Mouse (Mus musculus): Measurements from ENCODE around the gene Gse1.

Gse1 gene

DNA sequence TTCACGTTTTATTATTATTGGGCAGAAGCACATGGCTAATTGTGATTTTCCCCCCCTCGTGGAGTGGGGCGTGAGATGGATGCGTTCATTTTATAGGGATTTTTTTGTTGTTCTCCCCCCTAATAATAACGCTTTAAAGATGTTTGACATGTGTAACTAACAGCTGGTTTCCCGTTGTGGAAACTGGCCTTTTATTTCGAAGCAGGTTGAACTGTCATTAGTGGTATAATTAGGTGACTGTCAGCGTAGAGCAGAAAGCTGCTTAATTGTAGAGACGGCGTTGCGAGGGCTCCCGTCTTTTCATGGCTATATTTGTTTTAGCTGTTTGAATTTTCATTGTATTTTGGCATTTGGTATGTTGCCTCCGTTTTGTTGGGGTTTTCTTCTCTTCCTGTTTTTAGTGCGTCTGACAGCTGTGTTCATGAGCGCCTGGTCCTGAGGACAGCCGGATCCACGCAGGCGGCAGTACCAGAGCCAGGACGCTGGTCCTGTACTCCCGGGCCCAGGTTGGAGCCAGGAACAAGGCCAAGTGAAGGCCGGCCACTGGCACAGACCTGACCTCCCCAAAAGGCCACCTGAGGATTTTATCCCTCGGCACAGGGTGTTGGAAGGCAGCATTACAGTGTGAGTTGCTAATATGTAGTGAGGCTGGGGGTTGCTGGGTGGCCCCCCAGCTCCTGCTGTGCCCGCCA is 277.5 kb downstream of the Gse1 start:
- no peak for DNase-seq

DNA sequence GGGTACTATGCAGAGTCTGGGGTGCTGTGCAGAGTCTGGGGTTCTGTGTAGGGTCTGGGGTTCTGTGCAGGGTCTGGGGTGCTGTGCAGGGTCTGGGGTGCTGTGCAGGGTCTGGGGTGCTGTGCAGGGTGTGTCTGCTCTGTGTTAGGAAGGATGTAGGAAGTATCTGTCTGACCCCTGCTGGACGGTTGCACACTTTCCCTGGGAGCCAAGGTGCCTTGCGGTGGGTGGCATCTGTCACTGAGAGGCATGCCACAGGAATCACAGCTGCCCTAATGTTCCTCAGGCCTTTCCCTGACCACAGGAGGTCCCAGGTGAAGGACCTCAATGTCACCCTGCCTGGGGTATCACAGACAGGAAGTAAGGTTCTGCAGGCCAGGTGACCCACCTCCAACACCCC is 278.3 kb downstream of the Gse1 start:
- DNase-seq: no peak

DNA sequence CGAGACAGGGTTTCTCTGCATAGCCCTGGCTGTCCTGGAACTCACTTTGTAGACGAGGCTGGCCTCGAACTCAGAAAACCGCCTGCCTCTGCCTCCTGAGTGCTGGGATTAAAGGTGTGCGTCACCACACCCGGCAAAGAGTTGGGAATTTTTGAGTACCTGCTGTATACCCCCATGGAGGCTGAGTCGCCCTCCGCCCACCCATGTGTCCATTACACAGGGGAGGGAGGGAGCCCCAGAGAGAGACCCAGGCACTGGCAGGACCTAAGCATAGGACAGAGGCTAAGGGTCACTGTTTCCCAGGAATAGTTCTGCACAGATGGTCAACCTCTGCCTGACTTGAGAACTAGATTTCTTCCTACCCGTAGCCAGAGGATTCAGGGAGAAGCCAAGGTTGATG is 279.0 kb downstream of the Gse1 start:
- no peak for DNase-seq

DNA sequence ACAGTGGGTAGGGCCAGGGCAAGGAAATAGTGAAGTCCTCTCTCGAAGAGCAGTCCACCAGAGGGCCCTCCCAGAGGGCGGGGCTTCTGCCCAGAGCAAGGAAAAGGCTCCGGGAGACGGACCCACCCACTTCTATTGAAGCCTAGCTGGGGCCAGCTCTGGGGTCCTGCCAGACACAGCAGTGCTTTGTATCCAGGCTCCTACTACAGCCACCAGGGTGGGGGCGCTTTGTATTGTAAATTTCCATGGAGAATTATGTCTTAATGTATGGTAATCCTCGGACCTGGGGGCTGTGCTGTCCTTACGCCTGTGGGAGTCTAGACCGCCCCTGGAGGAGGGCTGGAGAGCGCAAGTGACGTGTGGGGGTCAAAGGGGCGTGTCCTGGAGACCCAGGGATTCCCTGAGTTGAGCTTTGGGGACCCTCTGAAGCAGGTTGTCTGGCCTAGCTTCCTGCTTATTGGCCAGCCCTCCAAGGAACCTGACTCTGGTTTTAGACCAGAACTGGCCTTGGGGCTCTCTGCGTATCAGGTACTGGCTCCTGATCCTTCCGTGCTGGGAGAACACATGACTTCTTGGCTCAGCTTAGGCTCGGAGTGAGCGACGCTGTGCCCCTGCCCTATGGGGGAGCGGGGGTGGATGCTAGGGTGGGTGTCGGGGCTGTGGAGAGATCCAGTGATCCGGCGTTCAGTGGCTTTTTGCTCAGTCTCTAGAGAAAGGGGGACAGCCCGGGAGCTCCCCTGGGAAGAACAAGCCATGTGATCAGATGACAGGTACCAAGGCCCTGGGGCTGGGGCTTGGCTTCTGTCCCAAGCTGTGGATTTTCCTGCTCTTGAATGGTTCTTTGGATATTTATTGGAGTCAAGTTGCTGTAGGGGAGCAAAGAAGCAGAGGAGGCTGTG is 281.1 kb downstream of the Gse1 start:
- no peak for DNase-seq

DNA sequence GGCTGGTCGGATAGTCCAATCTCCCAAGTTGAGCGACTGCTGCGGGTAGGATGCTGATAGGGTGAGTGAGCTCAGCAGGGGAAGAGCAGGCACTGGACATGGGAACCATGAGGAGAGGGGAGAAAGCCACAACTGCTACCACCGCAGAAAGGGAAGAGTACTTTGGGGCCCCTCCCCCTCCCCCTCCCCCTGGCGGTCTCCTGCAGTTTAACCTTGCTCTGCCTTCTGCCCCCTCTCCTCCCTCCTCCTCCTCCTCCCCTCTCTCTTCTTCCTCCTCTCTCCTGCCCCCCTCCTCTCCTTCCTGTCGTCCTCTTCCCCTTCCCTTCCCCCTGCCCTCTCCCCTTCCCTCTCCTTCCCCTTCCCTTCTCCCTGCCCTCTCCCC is 281.8 kb downstream of the Gse1 start:
- DNase-seq: no peak

DNA sequence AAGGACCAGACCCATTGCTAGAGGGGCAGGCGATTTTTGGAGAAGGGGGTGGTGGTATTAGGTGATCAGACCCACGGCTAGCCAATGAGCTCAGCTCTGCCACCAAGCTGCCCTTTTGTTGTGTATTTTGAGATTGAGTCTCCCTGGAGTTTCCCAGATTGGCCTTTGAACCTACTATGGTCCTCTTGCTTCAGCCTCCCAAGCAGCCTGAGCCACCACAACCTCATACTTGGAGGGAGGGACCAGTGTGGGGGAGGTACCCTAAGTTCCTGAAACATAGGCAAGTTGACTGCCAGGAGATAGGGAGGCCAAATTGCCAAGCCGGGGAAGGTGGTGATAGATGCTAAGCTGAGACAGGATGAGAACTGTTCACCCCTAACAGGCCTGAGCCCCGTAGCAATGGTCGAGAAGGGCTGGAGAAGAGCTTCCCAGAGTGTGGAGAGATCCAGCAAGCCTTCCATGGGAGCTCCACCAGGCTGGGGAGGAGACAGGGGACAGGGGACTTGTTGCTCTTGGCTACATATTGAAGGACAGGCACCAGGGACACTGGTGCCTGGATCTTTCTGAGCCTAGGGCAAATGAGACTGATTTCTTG is 282.7 kb downstream of the Gse1 start:
- no peak for DNase-seq

DNA sequence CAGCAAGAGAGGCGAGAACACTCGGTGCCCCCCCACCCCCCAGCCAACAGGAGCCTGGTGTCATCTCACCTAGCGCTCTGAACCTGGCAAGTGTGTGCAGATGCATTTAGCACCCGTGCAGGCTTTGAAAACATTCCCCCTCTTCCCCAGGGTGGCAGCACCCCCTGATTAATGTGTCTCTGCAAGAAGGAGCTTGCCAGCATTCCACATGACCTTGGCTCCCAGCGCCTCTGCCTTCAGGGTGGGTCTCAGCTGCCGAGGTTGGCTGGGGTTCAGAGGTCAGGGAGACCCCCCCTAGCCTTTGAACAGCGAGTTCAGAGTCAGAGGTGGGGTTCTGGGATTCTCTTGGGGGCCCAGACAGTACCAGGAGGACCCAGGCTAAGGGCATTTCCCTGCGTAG is 283.5 kb downstream of the Gse1 start:
- no peak for DNase-seq

DNA sequence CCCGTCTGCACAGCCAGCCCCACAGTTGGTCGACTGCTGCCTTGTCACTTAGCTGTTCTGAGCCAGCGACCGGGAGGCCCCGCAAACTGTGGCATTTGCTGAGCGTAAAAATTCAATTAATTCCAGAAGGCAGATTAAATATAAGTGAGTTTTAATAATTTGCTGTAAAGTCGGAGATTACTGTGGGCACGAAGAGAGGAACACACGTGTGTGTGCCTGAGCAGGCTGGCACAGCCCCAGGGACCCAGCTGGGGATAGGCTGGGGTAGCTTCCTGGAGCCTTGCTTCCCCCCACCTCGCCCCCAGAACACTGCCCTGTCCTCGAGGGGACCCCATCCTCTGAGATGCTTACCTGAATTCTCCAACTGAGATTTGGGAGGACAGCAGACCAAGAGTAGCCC is 284.1 kb downstream of the Gse1 start:
- DNase-seq: no peak

DNA sequence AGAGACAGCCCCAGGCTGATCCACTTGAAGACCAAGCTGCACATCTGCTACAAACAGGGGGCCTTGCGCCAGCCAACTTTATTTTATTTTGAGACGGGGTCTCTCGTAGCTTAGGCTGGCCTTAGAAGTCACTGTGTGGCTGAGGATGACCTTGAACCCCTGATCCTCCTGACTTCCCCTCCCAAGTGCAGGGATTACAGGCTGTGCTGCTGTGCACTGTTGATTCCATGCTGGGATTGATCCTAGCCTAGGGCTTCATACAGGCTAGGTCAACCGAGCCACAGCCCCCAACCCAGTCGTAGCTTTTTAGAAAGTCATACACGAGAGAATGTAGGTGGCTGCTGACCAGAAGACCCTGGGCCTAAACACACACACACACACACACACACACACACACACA is 284.9 kb downstream of the Gse1 start:
- no peak for DNase-seq

DNA sequence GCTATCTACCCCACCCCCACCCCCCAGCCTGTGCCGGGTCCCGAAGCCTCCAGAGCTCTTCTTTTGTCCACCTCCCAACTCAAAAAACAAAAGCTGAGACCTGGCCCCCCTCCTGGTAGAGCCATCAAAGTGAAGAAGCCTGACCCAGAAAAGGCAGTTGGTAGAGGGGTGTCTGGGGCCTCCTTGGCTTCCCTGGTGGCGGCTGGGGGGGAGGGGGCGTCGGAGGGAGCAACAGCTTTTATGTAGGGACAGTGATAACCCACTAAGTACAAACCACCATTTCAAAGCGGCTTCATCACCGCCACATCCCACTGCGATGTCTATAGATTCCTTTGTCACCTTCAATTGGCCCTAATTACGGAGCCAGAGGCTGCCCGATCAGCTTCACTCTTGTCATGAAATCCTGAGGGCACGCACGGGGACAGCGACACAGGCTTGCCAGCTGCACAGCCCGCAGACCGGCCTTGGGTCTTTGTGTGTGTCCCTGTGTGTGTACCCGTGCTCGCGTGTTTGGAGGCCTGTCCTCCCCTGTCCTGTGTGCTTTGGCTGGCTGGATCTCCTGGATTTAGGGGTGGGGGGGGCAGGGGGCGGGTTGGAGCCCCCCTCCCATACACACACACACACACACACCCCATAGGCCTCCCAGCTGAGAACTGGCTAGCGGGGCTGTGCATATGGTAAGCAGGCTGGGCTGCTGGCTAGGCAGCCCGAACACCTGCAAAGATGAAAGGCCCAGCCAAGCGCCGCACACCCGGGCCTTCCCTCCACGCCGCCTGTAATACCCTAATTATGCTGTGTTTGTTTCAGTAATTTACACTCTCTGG is 285.6 kb downstream of the Gse1 start:
- DNase-seq: no peak

DNA sequence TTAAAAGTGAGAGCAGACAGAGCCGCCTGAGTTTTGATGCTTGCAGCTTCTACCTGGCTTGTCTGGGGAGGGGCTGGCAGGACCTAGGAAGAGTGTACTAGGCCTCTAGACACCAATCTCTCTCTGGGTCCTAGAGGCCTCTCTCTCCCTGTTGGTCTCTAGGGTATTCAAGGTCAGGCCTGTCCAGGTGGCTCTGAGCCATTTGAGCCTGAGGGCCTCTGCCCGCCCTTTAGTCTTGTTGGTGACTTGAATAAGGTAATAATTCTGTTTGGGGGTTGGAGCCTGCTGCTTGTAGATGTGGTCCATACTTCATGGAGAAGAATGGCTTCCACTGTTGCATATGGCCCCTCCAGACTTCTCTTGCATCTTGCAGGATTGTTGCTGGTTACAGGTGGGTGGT is 287.0 kb downstream of the Gse1 start:
- no peak for DNase-seq

DNA sequence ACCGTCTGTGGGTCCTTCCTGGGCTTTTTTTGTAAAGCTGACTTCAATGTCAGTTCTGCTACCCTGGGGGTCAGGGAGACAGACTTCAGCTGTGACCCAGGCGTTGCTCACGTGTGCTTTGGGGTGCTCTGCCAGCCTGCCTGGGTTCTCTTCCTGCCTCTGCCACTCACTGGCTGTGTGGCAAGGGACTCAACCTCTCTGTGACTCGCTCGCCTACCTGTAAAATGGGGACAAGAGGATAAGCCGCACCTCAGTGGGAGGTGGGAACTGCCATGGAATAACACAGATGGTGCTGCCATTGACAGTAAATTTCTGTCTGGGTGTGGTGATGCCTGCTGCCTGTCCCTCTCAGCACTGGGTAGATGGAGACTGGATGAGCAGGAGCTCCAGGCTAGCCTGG is 287.4 kb downstream of the Gse1 start:
- no peak for DNase-seq

DNA sequence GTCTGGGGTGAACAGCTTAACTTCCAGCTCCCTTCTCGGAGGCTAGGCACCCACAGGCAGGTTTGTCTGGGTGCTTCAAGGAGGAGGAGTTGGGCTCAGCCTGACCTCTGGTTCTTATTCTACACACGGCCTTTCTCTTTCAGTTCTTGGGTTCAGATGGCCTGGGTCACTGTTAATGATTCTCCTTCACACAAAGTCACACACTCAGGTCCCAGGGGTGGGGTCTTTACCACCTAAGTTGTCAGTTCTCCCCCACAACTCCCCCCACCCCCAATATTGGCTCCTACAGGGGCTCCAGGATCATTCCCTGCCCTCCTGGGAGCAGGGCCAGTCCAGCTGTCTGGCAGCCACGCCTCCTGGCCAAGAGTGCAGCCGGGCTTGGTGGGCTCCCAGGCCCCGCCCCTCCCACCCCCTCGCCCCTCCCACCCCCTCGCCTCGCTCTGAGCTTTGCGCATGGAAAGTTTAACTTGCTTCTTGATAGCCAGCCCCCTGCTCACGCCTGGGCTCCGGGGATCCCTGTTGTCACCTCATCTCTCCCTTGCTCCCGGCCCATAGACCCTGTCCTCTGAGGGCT is 288.0 kb downstream of the Gse1 start:
- no peak for DNase-seq

DNA sequence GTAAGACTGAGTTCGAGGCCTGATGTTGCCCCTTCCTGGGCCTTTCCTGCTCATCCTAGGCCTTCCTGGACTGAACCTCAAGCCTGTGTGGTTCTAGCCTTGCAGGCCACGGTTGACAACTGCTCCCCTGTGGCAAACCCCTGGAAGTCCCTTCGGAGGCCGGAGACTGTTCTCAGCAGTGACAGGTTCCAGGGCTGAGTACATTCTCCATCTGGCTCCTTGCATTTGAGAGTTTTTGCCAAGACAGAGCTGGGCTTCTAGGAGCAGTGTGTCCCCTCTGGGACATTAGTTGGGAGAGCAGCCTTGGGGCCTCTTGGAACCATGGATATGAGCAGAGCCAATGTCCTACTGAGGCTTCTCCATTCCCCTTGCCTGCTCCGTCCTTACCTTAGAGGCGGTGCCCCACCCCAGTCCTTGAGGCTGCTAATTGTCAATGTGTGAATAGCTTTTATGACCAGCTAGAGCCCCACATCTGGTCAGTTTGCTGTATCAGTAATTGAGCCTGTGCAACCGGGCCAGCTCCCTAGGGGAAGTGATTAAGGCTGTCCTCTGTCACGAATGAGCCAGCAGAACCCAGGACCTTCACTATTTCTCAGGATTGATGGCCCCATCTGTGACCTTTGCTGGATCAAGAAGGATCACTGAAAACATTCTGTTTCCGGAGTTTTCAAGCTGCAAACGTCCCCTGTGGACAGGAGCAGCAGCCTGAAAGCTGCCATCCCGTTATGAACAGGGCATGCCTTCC is 289.6 kb downstream of the Gse1 start:
- DNase-seq: no peak

DNA sequence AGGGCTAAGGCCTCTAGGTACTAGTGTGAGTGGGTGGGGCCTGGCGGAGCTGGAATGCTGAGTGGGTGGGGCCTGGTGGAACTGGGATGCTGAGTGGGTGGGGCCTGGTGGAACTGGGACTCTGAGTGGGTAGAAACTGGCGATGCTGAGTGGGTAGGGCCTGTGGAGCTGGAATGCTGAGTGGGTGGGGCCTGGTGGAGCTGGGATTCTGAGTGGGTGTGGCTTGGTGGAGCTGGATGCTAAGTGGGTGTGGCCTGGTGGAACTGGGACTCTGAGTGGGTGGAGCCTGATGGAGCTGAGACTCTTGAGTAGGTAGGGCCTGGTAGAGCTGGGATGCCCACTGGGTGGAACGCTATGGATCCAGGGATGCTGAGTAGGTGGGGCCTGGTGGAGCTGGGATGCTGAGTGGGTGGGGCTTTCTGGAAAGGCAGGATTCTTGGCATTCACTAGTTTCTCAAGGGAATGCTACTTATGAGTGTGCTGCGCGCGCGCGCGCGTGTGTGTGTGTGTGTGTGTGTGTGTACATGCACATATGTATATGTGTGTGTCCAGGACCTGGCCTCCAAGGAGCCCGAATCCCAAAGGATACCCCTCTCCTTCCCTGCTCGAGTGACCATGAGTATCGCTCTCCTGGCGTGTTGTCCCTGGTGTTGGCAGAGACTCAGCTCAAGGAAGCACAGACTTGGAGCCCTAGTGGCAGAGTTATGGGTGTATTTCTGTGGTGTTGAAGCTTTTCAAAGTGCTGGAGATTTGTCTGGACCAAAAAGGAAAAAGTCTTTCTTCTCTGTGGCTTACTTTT is 290.7 kb downstream of the Gse1 start:
- DNase-seq: no peak

DNA sequence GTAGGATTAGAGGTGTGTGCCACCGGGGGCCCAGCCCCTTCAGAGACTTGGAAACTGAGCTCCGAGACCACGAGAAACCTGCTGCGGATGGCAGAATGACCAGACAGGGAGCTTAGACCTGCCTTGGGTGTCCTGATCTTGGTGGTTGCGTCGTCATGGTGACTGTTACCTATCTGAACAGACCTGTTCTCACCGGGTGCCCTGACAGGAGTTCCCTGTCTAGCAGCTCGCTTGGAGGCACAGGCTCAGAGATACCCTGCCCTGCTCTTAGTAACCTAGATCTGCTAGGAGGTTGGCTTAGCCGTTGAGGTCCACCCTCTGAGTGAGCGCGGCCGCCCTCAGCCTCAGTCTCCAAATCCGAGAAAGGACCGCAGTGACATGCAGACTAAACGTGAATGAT is 292.0 kb downstream of the Gse1 start:
- DNase-seq: no peak

DNA sequence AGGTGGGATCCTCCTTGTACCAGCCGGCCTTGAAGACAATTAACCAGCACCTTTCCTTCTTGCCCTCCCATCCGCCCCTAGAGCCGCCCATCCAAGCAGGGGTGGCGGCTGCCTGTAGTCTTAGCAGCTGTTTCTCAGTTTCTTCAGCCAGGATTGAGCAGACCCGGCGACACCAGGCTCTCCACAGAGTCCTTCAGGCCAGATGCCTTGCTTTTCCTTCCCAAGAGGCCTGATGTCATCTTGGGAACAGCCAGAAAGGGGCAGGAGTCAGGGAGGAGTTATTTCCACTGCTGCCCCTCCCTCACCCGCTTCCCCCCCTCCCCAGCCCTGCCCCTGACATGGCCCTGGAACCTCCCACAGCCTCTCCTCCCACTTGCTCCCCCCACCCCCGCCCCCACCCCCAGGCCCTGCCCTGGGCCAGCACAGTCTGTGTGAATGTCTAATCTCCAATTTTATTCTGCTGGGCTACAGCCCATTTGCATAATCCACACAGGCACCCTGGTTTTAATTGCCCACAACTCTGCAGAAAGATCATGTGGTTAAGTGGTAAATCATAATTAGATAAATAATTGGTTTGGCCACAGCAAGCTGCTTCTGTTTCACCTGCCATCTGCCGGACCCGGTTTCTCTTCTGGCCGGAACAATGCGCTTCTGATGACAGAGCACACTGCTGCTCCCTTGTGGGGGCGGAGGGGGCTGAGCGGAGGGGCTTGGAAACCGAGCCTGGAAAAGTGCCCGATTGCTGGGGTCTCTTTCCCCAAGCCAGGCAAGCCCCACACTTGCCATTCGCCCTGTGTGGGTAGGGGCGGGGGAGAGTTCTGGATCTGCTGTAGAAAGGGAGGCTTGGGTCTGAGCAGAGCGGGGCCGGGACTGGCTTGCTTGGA is 292.7 kb downstream of the Gse1 start:
- no peak for DNase-seq

DNA sequence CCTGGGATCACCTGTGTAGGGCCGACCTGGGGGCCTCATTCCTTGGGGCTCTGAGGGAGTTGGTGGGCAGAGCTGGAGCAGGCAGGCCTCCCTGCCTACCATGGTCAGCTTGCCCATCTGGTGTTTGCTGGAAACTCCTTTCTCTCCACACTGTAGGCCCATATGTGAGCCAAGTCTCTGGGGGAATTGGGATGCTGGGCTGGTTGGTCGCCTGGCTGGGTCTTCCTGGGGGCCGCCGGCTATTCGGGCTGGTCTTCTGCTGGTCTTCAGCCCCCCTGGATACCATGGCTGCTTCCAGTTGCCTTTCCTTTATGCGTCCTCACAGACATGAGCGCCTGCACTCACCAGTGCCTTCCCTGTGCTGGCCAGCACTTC is 293.3 kb downstream of the Gse1 start:
- no peak for DNase-seq

DNA sequence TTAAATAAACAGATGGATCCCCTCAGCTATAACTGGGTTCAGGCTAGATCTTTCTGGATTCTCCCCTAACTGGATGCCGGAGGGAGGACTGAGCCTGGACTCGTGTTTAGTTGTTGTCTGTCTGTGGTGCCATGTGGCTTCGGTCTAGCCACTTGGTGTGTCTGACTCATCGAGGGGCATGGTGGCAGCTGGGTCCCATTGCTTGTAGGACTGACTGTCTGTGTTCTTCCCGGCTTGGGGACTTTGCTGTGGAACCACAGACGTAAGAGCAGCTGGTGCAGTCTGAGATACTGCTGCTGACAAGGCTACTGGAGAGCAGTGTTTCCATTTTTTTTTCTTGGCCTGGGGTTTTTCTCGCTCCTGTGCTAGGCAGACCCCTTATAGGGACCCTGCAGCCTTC is 295.4 kb downstream of the Gse1 start:
- DNase-seq: no peak

DNA sequence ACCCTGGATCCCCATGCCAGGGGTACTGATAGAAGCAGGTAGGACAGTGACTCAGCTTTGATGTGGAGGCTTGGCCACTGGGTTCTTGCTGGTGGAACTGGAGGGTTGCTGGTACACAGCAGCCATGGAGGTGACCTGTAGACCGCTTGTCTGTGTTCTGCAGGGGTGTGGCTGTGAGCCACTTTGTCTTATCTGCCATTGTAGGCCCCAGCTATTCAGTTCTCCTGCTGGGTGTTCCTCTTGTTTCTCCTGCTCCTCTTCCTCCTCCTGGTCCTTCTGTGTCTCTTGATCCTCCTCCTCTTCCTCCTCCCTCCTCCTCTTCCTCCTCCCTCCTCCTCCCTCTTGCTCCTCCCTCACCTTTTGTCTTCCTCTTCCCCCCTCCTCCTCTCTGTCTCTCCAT is 296.9 kb downstream of the Gse1 start:
- no peak for DNase-seq
